Mouse (Mus musculus): ENCODE data around the gene Pogz. TPM values are rescaled to one million over a fixed set of nuclear protein-coding genes. Genes with fewer than 3 reads are reported as not detected.

Gene Pogz
- polyA plus RNA-seq, 1 experiment from 2014 or later, result 25.0 TPM

GRCm38 (mm10) chr3:94835396-94835795 is 2.0 kb upstream of the Pogz start:
- H3K36me3 ChIP-seq, result no peaks in the 10 kb centered on the region
- H3K4me2 ChIP-seq (replicated peaks), result no peak overlapping the region
- H3K4me3 ChIP-seq, result no peak overlapping the region
- H3K27me3 ChIP-seq, result peaks cover 11% of the 10 kb centered on the region; the same call in 1 of the 2 replicates
- 75% methylated on average over 3 of the region's 3 CpGs for WGBS
- H3K9me3 ChIP-seq, result no peaks in the 10 kb centered on the region
- no peak overlapping the region for H3K27ac ChIP-seq
- H3K9ac ChIP-seq, result no peak overlapping the region
- H3K4me1 ChIP-seq, result peaks cover 18% of the 10 kb centered on the region
- ATAC-seq (ENCODE audit: low FRiP score, low read depth), result no peak

GRCm38 (mm10) chr3:94837959-94838496 is 661 bp downstream of the Pogz start:
- peaks cover 5% of the 10 kb centered on the region; the same call in 1 of the 2 replicates for H3K27me3 ChIP-seq
- peak; percentile 73; the same call in 1 of the 2 replicates for ATAC-seq (ENCODE audit: low FRiP score, low read depth)
- H3K4me2 ChIP-seq (replicated peaks), result peak overlapping the region; percentile 83
- H3K9ac ChIP-seq, result peak overlapping the region; percentile 86
- H3K4me3 ChIP-seq, result peak overlapping the region; percentile 63
- H3K4me1 ChIP-seq, result peaks cover 19% of the 10 kb centered on the region
- H3K36me3 ChIP-seq, result no peaks in the 10 kb centered on the region
- H3K9me3 ChIP-seq, result no peaks in the 10 kb centered on the region
- under 1% methylated on average over 56 of the region's 62 CpGs for WGBS
- peak overlapping the region; percentile 98 for H3K27ac ChIP-seq

GRCm38 (mm10) chr3:94838631-94839030 is 1.3 kb downstream of the Pogz start:
- H3K9me3 ChIP-seq, result no peaks in the 10 kb centered on the region
- peak overlapping the region; percentile 86 for H3K9ac ChIP-seq
- WGBS, result 18% methylated on average over 9 of the region's 9 CpGs
- H3K36me3 ChIP-seq, result no peaks in the 10 kb centered on the region
- ATAC-seq (ENCODE audit: low FRiP score, low read depth), result no peak
- peaks cover 19% of the 10 kb centered on the region for H3K4me1 ChIP-seq
- 0 out of 2 replicates have a peak, but pooled peaks cover 4% of the 10 kb centered on the region for H3K27me3 ChIP-seq
- peak overlapping the region; percentile 98 for H3K27ac ChIP-seq
- H3K4me3 ChIP-seq, result peak overlapping the region; percentile 63
- peak overlapping the region; percentile 83 for H3K4me2 ChIP-seq (replicated peaks)

- Histone ChIP-seq H3K36me3 (no peaks in the 10 kb centered on the region), H3K9me3 (no peaks in the 10 kb centered on the region), H3K4me1 (peaks cover 19% of the 10 kb centered on the region), H3K4me3 (peak overlapping the region; percentile 63), H3K9ac (peak overlapping the region; percentile 86), H3K27me3 (0 out of 2 replicates have a peak, but pooled peaks cover 2% of the 10 kb centered on the region), H3K4me2 (replicated peaks) (peak overlapping the region; percentile 83), H3K27ac (no peak overlapping the region)
- 78% methylated on average over 5 of the region's 5 CpGs for WGBS
- no peak for ATAC-seq (ENCODE audit: low FRiP score, low read depth)
These were observed 1.7 kb downstream of the Pogz start for GRCm38 (mm10) chr3:94839101-94839500.

GRCm38 (mm10) chr3:94847382-94847781 is 10.0 kb downstream of the Pogz start:
- no peak overlapping the region for H3K27ac ChIP-seq
- no peaks in the 10 kb centered on the region for H3K36me3 ChIP-seq
- H3K27me3 ChIP-seq, result no peaks in the 10 kb centered on the region
- peaks cover 7% of the 10 kb centered on the region; the same call in 1 of the 2 replicates for H3K4me1 ChIP-seq
- H3K9ac ChIP-seq, result no peak overlapping the region
- WGBS, result 97% methylated on average over 2 of the region's 2 CpGs
- ATAC-seq (ENCODE audit: low FRiP score, low read depth), result no peak
- no peak overlapping the region for H3K4me3 ChIP-seq
- H3K9me3 ChIP-seq, result no peaks in the 10 kb centered on the region
- H3K4me2 ChIP-seq (replicated peaks), result no peak overlapping the region

GRCm38 (mm10) chr3:94849338-94849737 is 12.0 kb downstream of the Pogz start:
- no peaks in the 10 kb centered on the region for H3K9me3 ChIP-seq
- no peak overlapping the region for H3K27ac ChIP-seq
- H3K36me3 ChIP-seq, result peaks cover 5% of the 10 kb centered on the region
- peaks cover 7% of the 10 kb centered on the region; the same call in 1 of the 2 replicates for H3K4me1 ChIP-seq
- WGBS, result 30% methylated on average over 1 of the region's 1 CpGs
- no peaks in the 10 kb centered on the region for H3K27me3 ChIP-seq
- no peak overlapping the region for H3K4me3 ChIP-seq
- ATAC-seq (ENCODE audit: low FRiP score, low read depth), result no peak
- no peak overlapping the region for H3K4me2 ChIP-seq (replicated peaks)
- no peak overlapping the region for H3K9ac ChIP-seq

- H3K4me1 ChIP-seq, result 0 out of 2 replicates have a peak, but pooled peaks cover 3% of the 10 kb centered on the region
- H3K36me3 ChIP-seq, result peaks cover 28% of the 10 kb centered on the region
- WGBS, result 72% methylated on average over 3 of the region's 3 CpGs
- H3K4me2 ChIP-seq (replicated peaks), result no peak overlapping the region
- ATAC-seq (ENCODE audit: low FRiP score, low read depth), result no peak
- no peak overlapping the region for H3K9ac ChIP-seq
- no peak overlapping the region for H3K27ac ChIP-seq
- H3K4me3 ChIP-seq, result no peak overlapping the region
- no peaks in the 10 kb centered on the region for H3K27me3 ChIP-seq
- H3K9me3 ChIP-seq, result no peaks in the 10 kb centered on the region
These were observed 14.4 kb downstream of the Pogz start for GRCm38 (mm10) chr3:94851731-94852130.

GRCm38 (mm10) chr3:94852215-94852614 is 14.8 kb downstream of the Pogz start:
- ATAC-seq (ENCODE audit: low FRiP score, low read depth), result no peak
- H3K9me3 ChIP-seq, result no peaks in the 10 kb centered on the region
- H3K4me3 ChIP-seq, result no peak overlapping the region
- H3K27me3 ChIP-seq, result no peaks in the 10 kb centered on the region
- no peak overlapping the region for H3K4me2 ChIP-seq (replicated peaks)
- 0 out of 2 replicates have a peak, but pooled peaks cover 3% of the 10 kb centered on the region for H3K4me1 ChIP-seq
- no peak overlapping the region for H3K9ac ChIP-seq
- 87% methylated on average over 3 of the region's 3 CpGs for WGBS
- H3K27ac ChIP-seq, result no peak overlapping the region
- peaks cover 32% of the 10 kb centered on the region for H3K36me3 ChIP-seq

- no peaks in the 10 kb centered on the region for H3K27me3 ChIP-seq
- 87% methylated on average over 2 of the region's 2 CpGs for WGBS
- H3K27ac ChIP-seq, result no peak overlapping the region
- no peaks in the 10 kb centered on the region for H3K4me1 ChIP-seq
- no peak overlapping the region for H3K4me2 ChIP-seq (replicated peaks)
- no peak for ATAC-seq (ENCODE audit: low FRiP score, low read depth)
- H3K9me3 ChIP-seq, result no peaks in the 10 kb centered on the region
- no peak overlapping the region for H3K4me3 ChIP-seq
- no peak overlapping the region for H3K9ac ChIP-seq
- peaks cover 86% of the 10 kb centered on the region for H3K36me3 ChIP-seq
These were observed 22.1 kb downstream of the Pogz start for GRCm38 (mm10) chr3:94859471-94859870.

GRCm38 (mm10) chr3:94869011-94869410 is 31.6 kb downstream of the Pogz start:
- Histone ChIP-seq H3K4me2 (replicated peaks) (no peak overlapping the region), H3K9ac (no peak overlapping the region), H3K36me3 (peaks cover 84% of the 10 kb centered on the region), H3K27ac (no peak overlapping the region), H3K9me3 (no peaks in the 10 kb centered on the region), H3K27me3 (no peaks in the 10 kb centered on the region), H3K4me3 (no peak overlapping the region), H3K4me1 (no peaks in the 10 kb centered on the region)
- no peak for ATAC-seq (ENCODE audit: low FRiP score, low read depth)
- 94% methylated on average over 3 of the region's 3 CpGs for WGBS

GRCm38 (mm10) chr3:94878618-94879017 is 41.3 kb downstream of the Pogz start:
- ATAC-seq (ENCODE audit: low FRiP score, low read depth), result no peak
- H3K4me3 ChIP-seq, result no peak overlapping the region
- H3K9me3 ChIP-seq, result no peaks in the 10 kb centered on the region
- H3K4me2 ChIP-seq (replicated peaks), result no peak overlapping the region
- H3K27me3 ChIP-seq, result no peaks in the 10 kb centered on the region
- peaks cover 96% of the 10 kb centered on the region for H3K36me3 ChIP-seq
- no peak overlapping the region for H3K9ac ChIP-seq
- 94% methylated on average over 6 of the region's 6 CpGs for WGBS
- H3K27ac ChIP-seq, result no peak overlapping the region
- no peaks in the 10 kb centered on the region for H3K4me1 ChIP-seq

- H3K27me3 ChIP-seq, result no peaks in the 10 kb centered on the region
- no peak overlapping the region for H3K4me2 ChIP-seq (replicated peaks)
- H3K36me3 ChIP-seq, result peaks cover 83% of the 10 kb centered on the region
- H3K9ac ChIP-seq, result no peak overlapping the region
- no peak overlapping the region for H3K27ac ChIP-seq
- H3K9me3 ChIP-seq, result no peaks in the 10 kb centered on the region
- H3K4me3 ChIP-seq, result no peak overlapping the region
- peaks cover 15% of the 10 kb centered on the region for H3K4me1 ChIP-seq
- WGBS, result 64% methylated on average over 4 of the region's 4 CpGs
- ATAC-seq (ENCODE audit: low FRiP score, low read depth), result no peak
These were observed 44.5 kb downstream of the Pogz start for GRCm38 (mm10) chr3:94881840-94882239.

- no peak overlapping the region for H3K4me3 ChIP-seq
- no peak overlapping the region for H3K4me2 ChIP-seq (replicated peaks)
- no peaks in the 10 kb centered on the region for H3K9me3 ChIP-seq
- H3K27me3 ChIP-seq, result no peaks in the 10 kb centered on the region
- H3K27ac ChIP-seq, result no peak overlapping the region
- H3K9ac ChIP-seq, result no peak overlapping the region
- H3K36me3 ChIP-seq, result peaks cover 76% of the 10 kb centered on the region
- WGBS, result 88% methylated on average over 3 of the region's 3 CpGs
- peaks cover 18% of the 10 kb centered on the region for H3K4me1 ChIP-seq
- ATAC-seq (ENCODE audit: low FRiP score, low read depth), result no peak
These were observed 45.2 kb downstream of the Pogz start for GRCm38 (mm10) chr3:94882579-94882978.

All from limb, embryonic 13.5 days (tissue).